ENCODE assay signal across 14 mouse cellular contexts in genomic region chrX:77597674-77598073, GRCm38 (mm10).
DNase-seq lines count a peak whose midpoint lies in the region; ATAC-seq and TF ChIP-seq lines count a peak whose summit lies in the region.
"Had no signal": no experiment of that assay in that cellular context is flagged by ENCODE, and none has a peak within 500 bp of the region (broad histone marks: within the 10 kb centered on the region; RNA-seq: fewer than 3 reads in every experiment).

No protein-coding gene starts in this region.

- H3K4me1 ChIP-seq in kidney, adult 2 months (ENCODE audit: control insufficient read depth, insufficient read depth, low read length) = no peaks in the 10 kb centered on the region; the same call in 1 of the 2 replicates
- no peaks in the 10 kb centered on the region for H3K4me1 ChIP-seq in kidney, embryonic 14.5 days (ENCODE audit: control insufficient read depth, insufficient read depth, low read length)
- peaks cover 17% of the 10 kb centered on the region; the same call in 1 of the 2 replicates for H3K4me1 ChIP-seq in cerebellum, adult 2 months (ENCODE audit: control insufficient read depth, insufficient read depth, low read length)
- no peaks in the 10 kb centered on the region for H3K4me1 ChIP-seq in neural tube, embryonic 15.5 days
- H3K4me1 ChIP-seq: embryonic facial prominence, embryonic 10.5 days; limb, embryonic 15.5 days had no signal

- peak; percentile 17 for DNase-seq in kidney, adult 2 months
- peak; percentile 69 for DNase-seq in adipocyte (ENCODE audit: low spot score)
- DNase-seq in cerebellum, adult 2 months = peak; percentile 51 to 71
- peak; percentile 64 for DNase-seq in right cerebral cortex, adult 18-20 months
- no peak for DNase-seq in urinary bladder, adult 2 months (ENCODE audit: low spot score)
- no peak for DNase-seq in ovary, adult 18-20 months (ENCODE audit: low spot score)
- DNase-seq: lung, postnatal 10 days had no signal

- no peak for TF ChIP-seq CTCF in kidney, adult 2 months (conservative IDR thresholded peaks at IDR 0.05; ENCODE audit: insufficient read depth, insufficient read length, low read depth, low read length)
- no peak for TF ChIP-seq CTCF in cerebellum, adult 2 months (IDR thresholded peaks at IDR 0.05; ENCODE audit: borderline replicate concordance, insufficient read depth, low read depth, low read length)

- no peaks in the 10 kb centered on the region for H3K9me3 ChIP-seq in kidney, embryonic 14.5 days (ENCODE audit: control insufficient read depth, low read length)
- no peaks in the 10 kb centered on the region for H3K9me3 ChIP-seq in neural tube, embryonic 15.5 days (replicated peaks)
- H3K9me3 ChIP-seq: embryonic facial prominence, embryonic 10.5 days; limb, embryonic 15.5 days had no signal

- no peaks in the 10 kb centered on the region for H3K36me3 ChIP-seq in kidney, adult 2 months (ENCODE audit: control insufficient read depth, insufficient read depth, low read length)
- H3K36me3 ChIP-seq in kidney, embryonic 14.5 days (ENCODE audit: control insufficient read depth, insufficient read depth, low read length) = no peaks in the 10 kb centered on the region
- H3K36me3 ChIP-seq in neural tube, embryonic 15.5 days = no peaks in the 10 kb centered on the region
- H3K36me3 ChIP-seq: embryonic facial prominence, embryonic 10.5 days; limb, embryonic 15.5 days had no signal

- H3K27me3 ChIP-seq in kidney, adult 2 months (replicated peaks; ENCODE audit: control insufficient read depth, insufficient read depth, low read length) = no peaks in the 10 kb centered on the region
- H3K27me3 ChIP-seq in kidney, embryonic 14.5 days (ENCODE audit: control insufficient read depth, insufficient read depth, low read length) = no peaks in the 10 kb centered on the region
- H3K27me3 ChIP-seq in cerebellum, adult 2 months (ENCODE audit: control insufficient read depth, insufficient read depth, low read length) = no peaks in the 10 kb centered on the region
- H3K27me3 ChIP-seq in neural tube, embryonic 15.5 days (replicated peaks) = no peaks in the 10 kb centered on the region
- H3K27me3 ChIP-seq: CH12.LX; limb, embryonic 15.5 days had no signal

- H3K4me2 ChIP-seq in kidney, embryonic 14.5 days (replicated peaks; ENCODE audit: low read depth, low read length) = no peak overlapping the region
- no peak overlapping the region for H3K4me2 ChIP-seq in neural tube, embryonic 15.5 days
- H3K4me2 ChIP-seq: limb, embryonic 15.5 days had no signal

- H3K4me3 ChIP-seq in kidney, adult 2 months (ENCODE audit: insufficient read depth, low read depth, low read length) = no peak overlapping the region
- no peak overlapping the region for H3K4me3 ChIP-seq in kidney, embryonic 14.5 days (ENCODE audit: low read length)
- H3K4me3 ChIP-seq in cerebellum, adult 2 months (replicated peaks; ENCODE audit: insufficient read depth, low read depth, low read length) = no peak overlapping the region
- no peak overlapping the region for H3K4me3 ChIP-seq in neural tube, embryonic 15.5 days (replicated peaks)
- H3K4me3 ChIP-seq: embryonic facial prominence, embryonic 10.5 days; limb, embryonic 15.5 days had no signal

- H3K27ac ChIP-seq in kidney, adult 2 months (ENCODE audit: insufficient read depth, low read depth, low read length) = no peak overlapping the region
- no peak overlapping the region for H3K27ac ChIP-seq in kidney, embryonic 14.5 days (ENCODE audit: low read depth, low read length)
- H3K27ac ChIP-seq in cerebellum, adult 2 months (ENCODE audit: insufficient read depth, low read length) = 0 out of 2 replicates have a peak overlapping the region, but pooled peaks have one; percentile 59
- H3K27ac ChIP-seq in neural tube, embryonic 15.5 days (replicated peaks) = no peak overlapping the region
- H3K27ac ChIP-seq: embryonic facial prominence, embryonic 10.5 days; limb, embryonic 15.5 days had no signal

- TF ChIP-seq POLR2A in kidney, adult 2 months (IDR thresholded peaks at IDR 0.05; ENCODE audit: low read depth, low read length) = no peak
- TF ChIP-seq POLR2A in cerebellum, adult 2 months (IDR thresholded peaks at IDR 0.05; ENCODE audit: borderline replicate concordance, insufficient read depth, low read length) = no peak

- ATAC-seq in kidney, embryonic 14.5 days (ENCODE audit: low FRiP score, low TSS enrichment) = no peak
- no peak for ATAC-seq in neural tube, embryonic 15.5 days (ENCODE audit: low FRiP score)
- ATAC-seq: activated CD4-positive, CD25-positive, alpha-beta regulatory T cell, adult 4 months; forebrain, embryonic 16.5 days had no signal

- H3K9ac ChIP-seq in kidney, embryonic 14.5 days (ENCODE audit: low read depth, low read length) = no peak overlapping the region
- H3K9ac ChIP-seq in neural tube, embryonic 15.5 days (replicated peaks) = no peak overlapping the region
- H3K9ac ChIP-seq: limb, embryonic 15.5 days had no signal

Comparison
In these comparisons a context has a peak if more than half of its experiments do, and no peak if none do; other contexts are left out.
1. DNase-seq: peak in kidney, adult 2 months (single experiment), adipocyte (single experiment), cerebellum, adult 2 months (2 of 2) and right cerebral cortex, adult 18-20 months (single experiment); none in urinary bladder, adult 2 months (single experiment) and ovary, adult 18-20 months (single experiment).